Mouse (Mus musculus): ENCODE results near the gene Il4ra. TPM values are rescaled to one million over a fixed set of nuclear protein-coding genes. Genes with fewer than 3 reads are reported as not detected.
A peak's percentile ranks its signal among the peaks of the same experiment; 100 is the strongest.

Gene Il4ra
- polyA plus RNA-seq, 1 experiment from 2014 or later: 2.9 TPM

GRCm38 (mm10) chr7:125554456-125555114, 2.7 kb downstream of the Il4ra start:
- Histone ChIP-seq H3K4me2 (ENCODE audit: low read depth, low read length, severe bottlenecking) (no peak overlapping the region), H3K27me3 (ENCODE audit: control insufficient read depth, insufficient read depth, low read length) (peaks cover 10% of the 10 kb centered on the region; the same call in 1 of the 2 replicates), H3K9me3 (ENCODE audit: control insufficient read depth, low read length) (no peaks in the 10 kb centered on the region), H3K9ac (ENCODE audit: low read length) (no peak overlapping the region), H3K4me1 (replicated peaks; ENCODE audit: control insufficient read depth, insufficient read depth, low read length) (peaks cover 2% of the 10 kb centered on the region; the same call in 1 of the 2 replicates), H3K27ac (ENCODE audit: low read depth, low read length) (no peak overlapping the region), H3K4me3 (ENCODE audit: low read depth, low read length) (no peak overlapping the region), H3K36me3 (ENCODE audit: control insufficient read depth, insufficient read depth, low read length) (no peaks in the 10 kb centered on the region)
- peak; percentile 43 for DNase-seq (ENCODE audit: low spot score)
- no peak for ATAC-seq (replicated peaks; ENCODE audit: low FRiP score)
- WGBS: 85% methylated on average over 9 of the region's 9 CpGs

GRCm38 (mm10) chr7:125555351-125555872, 3.5 kb downstream of the Il4ra start:
- Histone ChIP-seq H3K4me2 (ENCODE audit: low read depth, low read length, severe bottlenecking) (no peak overlapping the region), H3K9me3 (ENCODE audit: control insufficient read depth, low read length) (no peaks in the 10 kb centered on the region), H3K36me3 (ENCODE audit: control insufficient read depth, insufficient read depth, low read length) (no peaks in the 10 kb centered on the region), H3K4me1 (replicated peaks; ENCODE audit: control insufficient read depth, insufficient read depth, low read length) (peaks cover 2% of the 10 kb centered on the region; the same call in 1 of the 2 replicates), H3K27me3 (ENCODE audit: control insufficient read depth, insufficient read depth, low read length) (peaks cover 10% of the 10 kb centered on the region; the same call in 1 of the 2 replicates), H3K9ac (ENCODE audit: low read length) (no peak overlapping the region), H3K27ac (ENCODE audit: low read depth, low read length) (no peak overlapping the region), H3K4me3 (ENCODE audit: low read depth, low read length) (no peak overlapping the region)
- ATAC-seq (replicated peaks; ENCODE audit: low FRiP score): no peak
- WGBS: 84% methylated on average over 7 of the region's 7 CpGs
- DNase-seq (ENCODE audit: low spot score): peak; percentile 23

GRCm38 (mm10) chr7:125556096-125556495, 4.2 kb downstream of the Il4ra start:
- H3K4me3 ChIP-seq (ENCODE audit: low read depth, low read length): no peak overlapping the region
- no peaks in the 10 kb centered on the region for H3K36me3 ChIP-seq (ENCODE audit: control insufficient read depth, insufficient read depth, low read length)
- no peak overlapping the region for H3K9ac ChIP-seq (ENCODE audit: low read length)
- no peak overlapping the region for H3K4me2 ChIP-seq (ENCODE audit: low read depth, low read length, severe bottlenecking)
- peaks cover 10% of the 10 kb centered on the region; the same call in 1 of the 2 replicates for H3K27me3 ChIP-seq (ENCODE audit: control insufficient read depth, insufficient read depth, low read length)
- no peak for ATAC-seq (replicated peaks; ENCODE audit: low FRiP score)
- no peak for DNase-seq (ENCODE audit: low spot score)
- H3K4me1 ChIP-seq (replicated peaks; ENCODE audit: control insufficient read depth, insufficient read depth, low read length): peaks cover 2% of the 10 kb centered on the region; the same call in 1 of the 2 replicates
- no peaks in the 10 kb centered on the region for H3K9me3 ChIP-seq (ENCODE audit: control insufficient read depth, low read length)
- H3K27ac ChIP-seq (ENCODE audit: low read depth, low read length): no peak overlapping the region
- 84% methylated on average over 4 of the region's 4 CpGs for WGBS

GRCm38 (mm10) chr7:125556865-125557264, 4.9 kb downstream of the Il4ra start:
- H3K27me3 ChIP-seq (ENCODE audit: control insufficient read depth, insufficient read depth, low read length): peaks cover 7% of the 10 kb centered on the region; the same call in 1 of the 2 replicates
- H3K4me1 ChIP-seq (replicated peaks; ENCODE audit: control insufficient read depth, insufficient read depth, low read length): 0 out of 2 replicates have a peak, but pooled peaks cover 2% of the 10 kb centered on the region
- no peaks in the 10 kb centered on the region for H3K9me3 ChIP-seq (ENCODE audit: control insufficient read depth, low read length)
- DNase-seq (ENCODE audit: low spot score) (no peak), ATAC-seq (replicated peaks; ENCODE audit: low FRiP score) (no peak)
- no peak overlapping the region for H3K27ac ChIP-seq (ENCODE audit: low read depth, low read length)
- no peaks in the 10 kb centered on the region for H3K36me3 ChIP-seq (ENCODE audit: control insufficient read depth, insufficient read depth, low read length)
- no peak overlapping the region for H3K4me3 ChIP-seq (ENCODE audit: low read depth, low read length)
- H3K4me2 ChIP-seq (ENCODE audit: low read depth, low read length, severe bottlenecking): no peak overlapping the region
- 72% methylated on average over 8 of the region's 8 CpGs for WGBS
- H3K9ac ChIP-seq (ENCODE audit: low read length): no peak overlapping the region

- Histone ChIP-seq H3K4me3 (ENCODE audit: low read depth, low read length) (no peak overlapping the region), H3K9ac (ENCODE audit: low read length) (no peak overlapping the region), H3K36me3 (ENCODE audit: control insufficient read depth, insufficient read depth, low read length) (no peaks in the 10 kb centered on the region), H3K27ac (ENCODE audit: low read depth, low read length) (no peak overlapping the region), H3K9me3 (ENCODE audit: control insufficient read depth, low read length) (no peaks in the 10 kb centered on the region), H3K4me1 (replicated peaks; ENCODE audit: control insufficient read depth, insufficient read depth, low read length) (no peaks in the 10 kb centered on the region), H3K4me2 (ENCODE audit: low read depth, low read length, severe bottlenecking) (no peak overlapping the region), H3K27me3 (ENCODE audit: control insufficient read depth, insufficient read depth, low read length) (no peaks in the 10 kb centered on the region)
- WGBS: 69% methylated on average over 4 of the region's 4 CpGs
- DNase-seq (ENCODE audit: low spot score): no peak
- no peak for ATAC-seq (replicated peaks; ENCODE audit: low FRiP score)
These were observed 6.6 kb downstream of the Il4ra start for GRCm38 (mm10) chr7:125558401-125558945.

- H3K4me3 ChIP-seq (ENCODE audit: low read depth, low read length): no peak overlapping the region
- WGBS: 69% methylated on average over 5 of the region's 5 CpGs
These were observed 7.1 kb downstream of the Il4ra start for GRCm38 (mm10) chr7:125558997-125559396.

GRCm38 (mm10) chr7:125559537-125559936, 7.6 kb downstream of the Il4ra start:
- ATAC-seq (replicated peaks; ENCODE audit: low FRiP score): no peak
- 93% methylated on average over 10 of the region's 10 CpGs for WGBS

More at GRCm38 (mm10) chr7:125558997-125559396, 7.1 kb downstream of the Il4ra start:
- Histone ChIP-seq H3K27me3 (ENCODE audit: control insufficient read depth, insufficient read depth, low read length) (no peaks in the 10 kb centered on the region), H3K27ac (ENCODE audit: low read depth, low read length) (no peak overlapping the region), H3K36me3 (ENCODE audit: control insufficient read depth, insufficient read depth, low read length) (no peaks in the 10 kb centered on the region), H3K9me3 (ENCODE audit: control insufficient read depth, low read length) (no peaks in the 10 kb centered on the region), H3K9ac (ENCODE audit: low read length) (no peak overlapping the region), H3K4me2 (ENCODE audit: low read depth, low read length, severe bottlenecking) (no peak overlapping the region), H3K4me1 (replicated peaks; ENCODE audit: control insufficient read depth, insufficient read depth, low read length) (no peaks in the 10 kb centered on the region)
- DNase-seq (ENCODE audit: low spot score) (no peak), ATAC-seq (replicated peaks; ENCODE audit: low FRiP score) (no peak)

GRCm38 (mm10) chr7:125560146-125560785, 8.3 kb downstream of the Il4ra start:
- ATAC-seq (replicated peaks; ENCODE audit: low FRiP score) (no peak), DNase-seq (ENCODE audit: low spot score) (no peak)
- Histone ChIP-seq H3K27ac (ENCODE audit: low read depth, low read length) (no peak overlapping the region), H3K4me2 (ENCODE audit: low read depth, low read length, severe bottlenecking) (no peak overlapping the region), H3K4me3 (ENCODE audit: low read depth, low read length) (no peak overlapping the region), H3K27me3 (ENCODE audit: control insufficient read depth, insufficient read depth, low read length) (no peaks in the 10 kb centered on the region), H3K36me3 (ENCODE audit: control insufficient read depth, insufficient read depth, low read length) (no peaks in the 10 kb centered on the region), H3K9ac (ENCODE audit: low read length) (no peak overlapping the region), H3K9me3 (ENCODE audit: control insufficient read depth, low read length) (no peaks in the 10 kb centered on the region), H3K4me1 (replicated peaks; ENCODE audit: control insufficient read depth, insufficient read depth, low read length) (no peaks in the 10 kb centered on the region)
- 82% methylated on average over 7 of the region's 7 CpGs for WGBS

More at GRCm38 (mm10) chr7:125559537-125559936, 7.6 kb downstream of the Il4ra start:
- Histone ChIP-seq H3K27me3 (ENCODE audit: control insufficient read depth, insufficient read depth, low read length) (no peaks in the 10 kb centered on the region), H3K27ac (ENCODE audit: low read depth, low read length) (no peak overlapping the region), H3K9ac (ENCODE audit: low read length) (no peak overlapping the region), H3K4me2 (ENCODE audit: low read depth, low read length, severe bottlenecking) (no peak overlapping the region), H3K36me3 (ENCODE audit: control insufficient read depth, insufficient read depth, low read length) (no peaks in the 10 kb centered on the region), H3K9me3 (ENCODE audit: control insufficient read depth, low read length) (no peaks in the 10 kb centered on the region), H3K4me1 (replicated peaks; ENCODE audit: control insufficient read depth, insufficient read depth, low read length) (no peaks in the 10 kb centered on the region), H3K4me3 (ENCODE audit: low read depth, low read length) (no peak overlapping the region)
- DNase-seq (ENCODE audit: low spot score): no peak

Measured in forebrain, embryonic 11.5 days (tissue).